Mouse (Mus musculus): ENCODE data around the gene Acsf3. TPM values are rescaled to one million over a fixed set of nuclear protein-coding genes. Genes with fewer than 3 reads are reported as not detected.

The Acsf3 gene
- total and polyA plus RNA-seq, 3 experiments = 17.8 to 37.2 TPM; not detected in 1

DNA sequence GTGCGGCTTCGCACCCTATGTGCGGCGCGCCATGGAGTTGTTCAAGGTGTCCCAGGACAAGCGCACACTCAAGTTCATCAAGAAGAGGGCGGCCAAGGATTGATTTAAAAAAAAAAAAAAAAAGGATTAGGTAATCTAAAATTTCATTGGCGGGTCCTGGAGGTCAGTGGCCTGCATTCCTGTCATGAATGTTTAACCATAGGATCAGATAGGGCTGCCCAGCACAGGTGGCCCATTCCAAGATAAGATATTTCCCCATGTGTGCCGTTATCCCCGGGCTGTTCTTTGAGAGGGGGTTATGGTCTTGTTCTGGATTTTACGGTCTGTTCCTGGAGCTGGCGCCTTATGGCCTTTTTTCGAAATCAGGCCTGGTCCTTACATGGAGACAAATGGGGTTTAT lies 61.4 kb downstream of the Acsf3 start:
- no peak for TF ChIP-seq SMC3 (IDR thresholded peaks at IDR 0.05; ENCODE audit: low read depth, low read length)
- 0 out of 2 replicates have a peak, but pooled peaks have one; percentile 13 for TF ChIP-seq GATA1 (IDR thresholded peaks at IDR 0.05; ENCODE audit: low read depth, low read length)
- TF ChIP-seq MEF2A (IDR thresholded peaks at IDR 0.05; ENCODE audit: extremely low read depth, insufficient replicate concordance, low read depth, low read length, poor library complexity, severe bottlenecking) = no peak
- H3K36me3 ChIP-seq (ENCODE audit: control insufficient read depth in 1 of 2, insufficient read depth in 2 of 2, low read length in 2 of 2) = no peaks in the 10 kb centered on the region
- H3K79me2 ChIP-seq (ENCODE audit: control insufficient read depth, insufficient read depth, low read length, poor library complexity) = no peaks in the 10 kb centered on the region
- 0 out of 4 replicates have a peak, but pooled peaks cover 0 to 5% of the 10 kb centered on the region in 2 experiments for H3K4me1 ChIP-seq (ENCODE audit: control insufficient read depth in 1 of 2, insufficient read depth in 2 of 2, low read length in 2 of 2)
- DNase-seq (ENCODE audit: low read depth, low spot score) = no peak
- H3K9ac ChIP-seq (ENCODE audit: control insufficient read depth, low read depth, low read length, poor library complexity, severe bottlenecking) = no peak overlapping the region
- no peaks in the 10 kb centered on the region for H3K27me3 ChIP-seq (ENCODE audit: control insufficient read depth in 1 of 2, insufficient read depth in 2 of 2, low read length in 2 of 2)
- H3K9me3 ChIP-seq (replicated peaks; ENCODE audit: insufficient read depth, low read length) = no peaks in the 10 kb centered on the region
- no peak overlapping the region for H3K27ac ChIP-seq (ENCODE audit: control insufficient read depth, low read depth, low read length)
- no peak overlapping the region for H3K4me3 ChIP-seq (ENCODE audit: control insufficient read depth in 1 of 2, insufficient read depth in 1 of 2, low read depth in 2 of 2, low read length in 2 of 2)

DNA sequence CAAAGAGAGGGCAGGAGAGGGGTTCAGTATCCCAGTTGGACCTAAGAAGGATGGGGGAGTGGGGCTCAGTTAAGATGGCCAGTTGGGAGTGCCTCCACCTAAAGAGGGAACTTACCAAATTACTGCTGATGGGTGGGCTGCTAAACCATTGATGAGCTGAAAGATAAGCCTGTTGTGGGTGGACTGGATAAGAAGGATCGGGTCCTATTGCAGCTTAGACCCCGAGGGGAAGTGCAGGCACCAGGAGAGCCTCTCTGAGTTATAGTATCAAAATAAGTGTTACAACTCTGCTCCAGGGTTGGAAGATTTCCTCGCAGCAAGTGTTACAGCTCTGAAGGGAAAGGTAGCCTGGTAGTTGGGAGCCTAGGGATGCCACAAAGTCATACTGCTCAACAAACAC lies 68.9 kb downstream of the Acsf3 start:
- Histone ChIP-seq H3K4me3 (ENCODE audit: control insufficient read depth in 1 of 2, insufficient read depth in 1 of 2, low read depth in 2 of 2, low read length in 2 of 2) (no peak overlapping the region), H3K27me3 (ENCODE audit: control insufficient read depth in 1 of 2, insufficient read depth in 2 of 2, low read length in 2 of 2) (no peaks in the 10 kb centered on the region), H3K36me3 (ENCODE audit: control insufficient read depth in 1 of 2, insufficient read depth in 2 of 2, low read length in 2 of 2) (peaks cover 0 to 19% of the 10 kb centered on the region in 2 experiments; a peak in 2 of 4 replicates), H3K9ac (ENCODE audit: control insufficient read depth, low read depth, low read length, poor library complexity, severe bottlenecking) (no peak overlapping the region), H3K27ac (ENCODE audit: control insufficient read depth, low read depth, low read length) (no peak overlapping the region), H3K4me1 (ENCODE audit: control insufficient read depth in 1 of 2, insufficient read depth in 2 of 2, low read length in 2 of 2) (peaks cover 4 to 28% of the 10 kb centered on the region in 2 experiments), H3K9me3 (replicated peaks; ENCODE audit: insufficient read depth, low read length) (no peaks in the 10 kb centered on the region), H3K79me2 (ENCODE audit: control insufficient read depth, insufficient read depth, low read length, poor library complexity) (no peaks in the 10 kb centered on the region)
- DNase-seq (ENCODE audit: low read depth, low spot score) = peak; percentile 48
- no peak for TF ChIP-seq GABPA (IDR thresholded peaks at IDR 0.05; ENCODE audit: low read depth, low read length)
- no peak for TF ChIP-seq ETS1 (IDR thresholded peaks at IDR 0.05; ENCODE audit: low read depth, low read length)
- no peak for TF ChIP-seq CHD2 (IDR thresholded peaks at IDR 0.05; ENCODE audit: low read length)
- TF ChIP-seq TCF12 (IDR thresholded peaks at IDR 0.05; ENCODE audit: low read depth, low read length) = peak; percentile 31; the same call in 1 of the 2 replicates
- TF ChIP-seq TAL1 (IDR thresholded peaks at IDR 0.05; ENCODE audit: low read length) = no peak
- no peak for TF ChIP-seq SIN3A (IDR thresholded peaks at IDR 0.05; ENCODE audit: low read length)
- no peak for TF ChIP-seq JUND (IDR thresholded peaks at IDR 0.05; ENCODE audit: low read depth, low read length)
- peak in 1 of 2 experiments; percentile 26; a peak in 1 of 4 replicates for TF ChIP-seq EP300 (IDR thresholded peaks at IDR 0.05; ENCODE audit: low read depth in 1 of 2, low read length in 2 of 2)
- no peak for TF ChIP-seq NRF1 (IDR thresholded peaks at IDR 0.05; ENCODE audit: insufficient read depth, low read depth, low read length, poor library complexity, severe bottlenecking)
- TF ChIP-seq ZC3H11A (IDR thresholded peaks at IDR 0.05; ENCODE audit: low read depth, low read length) = no peak
- TF ChIP-seq ZNF384 (IDR thresholded peaks at IDR 0.05; ENCODE audit: low read depth, low read length) = no peak
- no peak for TF ChIP-seq RAD21 (IDR thresholded peaks at IDR 0.05; ENCODE audit: low read depth, low read length)
- TF ChIP-seq BHLHE40 (IDR thresholded peaks at IDR 0.05; ENCODE audit: borderline replicate concordance, low read depth, low read length) = no peak
- no peak for TF ChIP-seq UBTF (IDR thresholded peaks at IDR 0.05; ENCODE audit: borderline replicate concordance, insufficient read depth, low read depth, low read length)
- TF ChIP-seq TBP (IDR thresholded peaks at IDR 0.05; ENCODE audit: low read depth, low read length) = peak; percentile 74
- TF ChIP-seq SMC3 (IDR thresholded peaks at IDR 0.05; ENCODE audit: low read depth, low read length) = no peak
- TF ChIP-seq GATA1 (IDR thresholded peaks at IDR 0.05; ENCODE audit: low read depth, low read length) = peak; percentile 75
- TF ChIP-seq POLR2AphosphoS5 (IDR thresholded peaks at IDR 0.05; ENCODE audit: borderline replicate concordance, low read depth, low read length) = no peak
- no peak for TF ChIP-seq MYC (IDR thresholded peaks at IDR 0.05; ENCODE audit: low read depth, low read length)
- no peak for TF ChIP-seq RCOR1 (IDR thresholded peaks at IDR 0.05; ENCODE audit: low read depth, low read length)
- no peak for TF ChIP-seq POLR2AphosphoS2 (IDR thresholded peaks at IDR 0.05; ENCODE audit: low read length)
- TF ChIP-seq POLR2A (IDR thresholded peaks at IDR 0.05; ENCODE audit: control insufficient read depth in 1 of 2, insufficient read depth in 1 of 2, low read depth in 1 of 2, low read length in 2 of 2, poor library complexity in 1 of 2) = no peak
- TF ChIP-seq CHD1 (IDR thresholded peaks at IDR 0.05; ENCODE audit: low read depth, low read length) = no peak

Data from MEL (cell line).